15 mouse cellular contexts compared by ENCODE assay signal in the genomic region with DNA sequence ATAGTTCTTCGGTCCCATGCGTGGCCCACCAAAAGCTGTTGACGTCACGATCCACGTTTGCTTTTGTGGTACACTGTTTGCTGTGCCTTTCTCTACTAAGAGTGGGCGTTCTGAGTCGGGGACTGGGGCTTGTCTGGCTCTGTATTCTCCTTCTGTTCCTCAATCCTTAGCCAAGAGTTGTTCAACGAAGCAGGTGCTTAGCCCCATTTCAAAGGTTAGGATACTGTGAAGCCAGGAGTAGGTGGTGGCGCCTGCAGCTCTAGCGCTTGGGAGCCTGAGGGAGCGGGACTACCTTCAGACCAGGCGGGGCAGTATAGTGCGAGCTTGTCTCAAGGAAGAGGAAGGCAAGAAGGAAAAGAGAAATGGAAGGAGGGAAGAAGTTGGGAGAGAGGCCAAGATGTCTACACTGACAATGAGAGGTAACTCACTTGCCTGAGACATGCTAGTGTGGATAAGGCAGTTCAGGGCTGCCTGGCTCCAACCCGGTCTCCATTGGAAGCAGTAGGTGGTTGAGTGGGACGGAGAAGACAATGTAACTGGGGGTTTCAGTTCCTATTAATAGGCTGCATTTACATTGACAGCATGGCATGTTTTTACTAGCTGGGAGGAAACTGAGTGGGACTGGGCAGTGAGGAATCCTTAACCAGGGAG. TPM values are rescaled to one million over a fixed set of nuclear protein-coding genes. Genes with fewer than 3 reads are reported as not detected.
DNase-seq lines count a peak whose midpoint lies in the region; ATAC-seq lines count a peak whose summit lies in the region.
"Had no signal": no experiment of that assay in that cellular context is flagged by ENCODE, and none has a peak within 500 bp of the region (broad histone marks: within the 10 kb centered on the region; RNA-seq: fewer than 3 reads in every experiment).

No protein-coding gene starts in this region.

- peak; percentile 58 for ATAC-seq in frontal cortex, adult (ENCODE audit: low TSS enrichment)
- ATAC-seq in hindbrain, embryonic 12.5 days (ENCODE audit: low FRiP score), result peak; percentile 15; the same call in 1 of the 2 replicates
- ATAC-seq in neural tube, embryonic 13.5 days (ENCODE audit: low read depth), result no peak

- no peak for DNase-seq in frontal cortex, postnatal 25 days (ENCODE audit: low spot score in 2 of 2)
- DNase-seq in left cerebral cortex, postnatal 25 days (ENCODE audit: low spot score in 2 of 2), result peak; percentile 28 to 72
- no peak for DNase-seq in left cerebral cortex, postnatal 10 days (ENCODE audit: extremely low spot score in 1 of 2, low spot score in 2 of 2)
- no peak for DNase-seq in thymus, postnatal 36 days
- no peak for DNase-seq in gastrocnemius, postnatal 4 days (ENCODE audit: low spot score in 2 of 2)
- DNase-seq: adrenal gland, postnatal 36 days; cerebellum, adult 9-11 months; lung, postnatal 4 days; spleen, adult 18-20 months had no signal

- H3K27me3 ChIP-seq in hindbrain, embryonic 12.5 days, result no peaks in the 10 kb centered on the region
- H3K27me3 ChIP-seq in neural tube, embryonic 13.5 days, result no peaks in the 10 kb centered on the region

- no peaks in the 10 kb centered on the region for H3K36me3 ChIP-seq in hindbrain, embryonic 12.5 days
- H3K36me3 ChIP-seq in neural tube, embryonic 13.5 days, result no peaks in the 10 kb centered on the region

- peak overlapping the region; percentile 30 for H3K4me2 ChIP-seq in hindbrain, embryonic 12.5 days (replicated peaks)
- H3K4me2 ChIP-seq in neural tube, embryonic 13.5 days, result peak overlapping the region; percentile 31

- intact Hi-C loops in left cerebral cortex, postnatal 25 days (cut with DNase I), result no loop called here
- intact Hi-C loops in left cerebral cortex, postnatal 10 days (cut with DNase I), result no loop called here

- H3K4me3 ChIP-seq in hindbrain, embryonic 12.5 days, result no peak overlapping the region
- no peak overlapping the region for H3K4me3 ChIP-seq in neural tube, embryonic 13.5 days

- H3K9ac ChIP-seq in hindbrain, embryonic 12.5 days, result no peak overlapping the region
- H3K9ac ChIP-seq in neural tube, embryonic 13.5 days, result peak overlapping the region; percentile 12; the same call in 1 of the 2 replicates
- H3K9ac ChIP-seq: liver, embryonic 14.5 days had no signal

- WGBS in hindbrain, embryonic 12.5 days, result 74% methylated on average over 15 of the region's 15 CpGs
- WGBS in neural tube, embryonic 13.5 days, result 79% methylated on average over 15 of the region's 15 CpGs

- H3K9me3 ChIP-seq in hindbrain, embryonic 12.5 days (replicated peaks), result no peaks in the 10 kb centered on the region
- H3K9me3 ChIP-seq in neural tube, embryonic 13.5 days, result no peaks in the 10 kb centered on the region

- peak overlapping the region; percentile 77 for H3K27ac ChIP-seq in hindbrain, embryonic 12.5 days
- H3K27ac ChIP-seq in neural tube, embryonic 13.5 days (replicated peaks), result 0 out of 2 replicates have a peak overlapping the region, but pooled peaks have one; percentile 18
- H3K27ac ChIP-seq: liver, embryonic 14.5 days had no signal

- peaks cover 18% of the 10 kb centered on the region for H3K4me1 ChIP-seq in hindbrain, embryonic 12.5 days
- H3K4me1 ChIP-seq in neural tube, embryonic 13.5 days (replicated peaks), result peaks cover 27% of the 10 kb centered on the region

RNA-seq across cellular contexts. Expression of a gene that starts 9.0 kb away (rescaled TPM):
- 1 to 10 TPM; 1.1 to 1.3 TPM for total RNA-seq in left cerebral cortex, postnatal 25 days (2021)
- under 1 TPM; 0.41 to 0.47 TPM for total RNA-seq in left cerebral cortex, postnatal 10 days (2021)
- polyA plus RNA-seq in hindbrain, embryonic 12.5 days (2016; fragmentation: Nextera tagmentation; extraction: Ambion mirVana), result 0.08 and 0.20 TPM in 2 replicates
- not detected in 2 replicates for polyA plus RNA-seq in neural tube, embryonic 13.5 days (2015; fragmentation: Nextera tagmentation; extraction: Ambion mirVana)
- under 1 TPM; 0.29 to 0.39 TPM for total RNA-seq in gastrocnemius, postnatal 4 days (2021)
- polyA plus RNA-seq: liver, embryonic 14.5 days had no signal

RNA-seq across cellular contexts. Expression of a gene that starts 9.9 kb away (rescaled TPM):
- total RNA-seq in left cerebral cortex, postnatal 25 days (2021), result under 1 TPM; 0.60 to 0.82 TPM
- under 1 TPM; 0.43 to 0.59 TPM for total RNA-seq in left cerebral cortex, postnatal 10 days (2021)
- polyA plus RNA-seq in hindbrain, embryonic 12.5 days (2016; fragmentation: Nextera tagmentation; extraction: Ambion mirVana), result 1.1 and 1.2 TPM in 2 replicates
- 0.47 and 0.99 TPM in 2 replicates for polyA plus RNA-seq in neural tube, embryonic 13.5 days (2015; fragmentation: Nextera tagmentation; extraction: Ambion mirVana)
- total RNA-seq in gastrocnemius, postnatal 4 days (2021), result not detected
- total RNA-seq: adrenal gland, postnatal 36 days; layer of hippocampus, postnatal 10 days had no signal

RNA-seq across cellular contexts. Expression of a gene that starts 24.4 kb away (rescaled TPM):
- total RNA-seq in left cerebral cortex, postnatal 25 days (2021), result not detected
- total RNA-seq in left cerebral cortex, postnatal 10 days (2021), result not detected
- polyA plus RNA-seq in hindbrain, embryonic 12.5 days (2016; fragmentation: Nextera tagmentation; extraction: Ambion mirVana), result not detected in 2 replicates
- polyA plus RNA-seq in neural tube, embryonic 13.5 days (2015; fragmentation: Nextera tagmentation; extraction: Ambion mirVana), result not detected in 2 replicates
- total RNA-seq in gastrocnemius, postnatal 4 days (2021), result not detected
- total RNA-seq: adrenal gland, postnatal 36 days; layer of hippocampus, postnatal 10 days had no signal
- polyA plus RNA-seq: intestine, embryonic 14.5 days; liver, embryonic 14.5 days had no signal

RNA-seq across cellular contexts. Expression of a gene that starts 26.0 kb away (rescaled TPM):
- 10 to 100 TPM; 10.0 to 11.9 TPM for total RNA-seq in left cerebral cortex, postnatal 25 days (2021)
- 1 to 10 TPM; 6.4 to 7.4 TPM for total RNA-seq in left cerebral cortex, postnatal 10 days (2021)
- polyA plus RNA-seq in hindbrain, embryonic 12.5 days (2016; fragmentation: Nextera tagmentation; extraction: Ambion mirVana), result 14.8 and 15.2 TPM in 2 replicates
- polyA plus RNA-seq in neural tube, embryonic 13.5 days (2015; fragmentation: Nextera tagmentation; extraction: Ambion mirVana), result 6.4 and 7.4 TPM in 2 replicates
- 10 to 100 TPM; 13.8 to 15.0 TPM for total RNA-seq in gastrocnemius, postnatal 4 days (2021)

RNA-seq across cellular contexts. Expression of a gene that starts 26.3 kb away (rescaled TPM):
- 10 to 100 TPM in 1 of 2 experiments, 1 to 10 TPM in 1; 9.5 to 10.3 TPM for total RNA-seq in left cerebral cortex, postnatal 25 days (2021)
- total RNA-seq in left cerebral cortex, postnatal 10 days (2021), result 1 to 10 TPM; 5.7 to 8.5 TPM
- polyA plus RNA-seq in hindbrain, embryonic 12.5 days (2016; fragmentation: Nextera tagmentation; extraction: Ambion mirVana), result 37.3 and 37.6 TPM in 2 replicates
- polyA plus RNA-seq in neural tube, embryonic 13.5 days (2015; fragmentation: Nextera tagmentation; extraction: Ambion mirVana), result 14.4 and 15.6 TPM in 2 replicates
- 10 to 100 TPM; 28.1 to 29.9 TPM for total RNA-seq in gastrocnemius, postnatal 4 days (2021)

Comparison
In these comparisons a context has a peak if more than half of its experiments do, and no peak if none do; other contexts are left out.
1. DNase-seq: peak in left cerebral cortex, postnatal 25 days (2 of 2); none in frontal cortex, postnatal 25 days (0 of 2), left cerebral cortex, postnatal 10 days (0 of 2), thymus, postnatal 36 days (0 of 2) and gastrocnemius, postnatal 4 days (0 of 2).